Mouse (Mus musculus) stomach, embryonic 16.5 days (tissue): ENCODE data around the gene Dis3. TPM values are rescaled to one million over a fixed set of nuclear protein-coding genes. Genes with fewer than 3 reads are reported as not detected.

Experiments used
- ATAC-seq: fragments of 200-750 bp; cut with Nextera tagmentation; 2 replicates; pipeline ENCODE4 v1.8.0; 2017; ENCODE audit warnings: moderate number of reproducible peaks, moderate TSS enrichment; ENCODE audit not compliant: insufficient read depth, low FRiP score
- H3K27ac ChIP-seq: fragments of 300-500 bp; sonication (generic); 2 replicates; pipeline ENCODE4 v1.5.1; 2014; ENCODE audit warnings: low read length
- H3K27me3 ChIP-seq: fragments of 300-500 bp; sonication (generic); 2 replicates; pipeline ENCODE4 v1.6.1; 2014; ENCODE audit warnings: low read length, control low read depth, mixed read lengths; ENCODE audit not compliant: control insufficient read depth, insufficient read depth
- H3K36me3 ChIP-seq: fragments of 300-500 bp; sonication (generic); 2 replicates; pipeline ENCODE4 v1.6.1; 2014; ENCODE audit warnings: low read length; ENCODE audit not compliant: control insufficient read depth, insufficient read depth
- H3K4me1 ChIP-seq: fragments of 300-500 bp; sonication (generic); 2 replicates; pipeline ENCODE4 v1.6.1; 2014; ENCODE audit warnings: low read length, control low read depth, mixed read lengths; ENCODE audit not compliant: control insufficient read depth, insufficient read depth
- H3K4me2 ChIP-seq: fragments of 300-500 bp; sonication (generic); 2 replicates; pipeline ENCODE4 v1.6.1; 2014; ENCODE audit warnings: low read depth, low read length, mixed read lengths
- H3K4me3 ChIP-seq: fragments of 300-500 bp; sonication (generic); replicated peaks from 2 replicates; pipeline ENCODE4 v1.5.1; 2014; ENCODE audit warnings: mild to moderate bottlenecking, low read length
- H3K9ac ChIP-seq: fragments of 300-500 bp; sonication (generic); 2 replicates; pipeline ENCODE4 v1.6.1; 2014; ENCODE audit warnings: low read length
- H3K9me3 ChIP-seq: fragments of 300-500 bp; sonication (generic); replicated peaks from 2 replicates; pipeline ENCODE4 v1.6.1; 2016; ENCODE audit warnings: low read length, control low read depth; ENCODE audit not compliant: control insufficient read depth
- WGBS: fragments of 180-500 bp; shearing (Covaris S2); extraction: QIAGEN DNeasy Blood & Tissue Kit; methylation state at CpG from one replicate; pipeline ENCODE4 v1.1.7; 2014; 5-methylcytosine and 5-hydroxymethylcytosine counted together
- polyA plus RNA-seq: library from polyadenylated mRNA; unstranded; fragments of >200 nt; fragmentation: Nextera tagmentation; extraction: Ambion mirVana; gene quantifications from 2 replicates; pipeline ENCODE4 v1.2.1, GENCODE M21; 2015

Dis3 gene
- polyA plus RNA-seq, result 22.7 and 24.7 TPM in 2 replicates

GRCm38 (mm10) chr14:99099267-99099966 is at the start of gene Dis3, which contains the start of gene Pibf1:
Dis3 (minus strand) TSS chr14:99099770.
Pibf1 (plus strand) TSS chr14:99099424.
- Histone ChIP-seq H3K4me3 (peak within 1 kb of the TSS; percentile 98), H3K4me1 (peaks cover 8% of the 10 kb centered on the region), H3K27me3 (no peaks in the 10 kb centered on the region), H3K9me3 (no peaks in the 10 kb centered on the region), H3K27ac (peak within 1 kb of the TSS; percentile 72), H3K9ac (peak within 1 kb of the TSS; percentile 93), H3K36me3 (0 out of 2 replicates have a peak, but pooled peaks cover 5% of the 10 kb centered on the region), H3K4me2 (peak within 1 kb of the TSS; percentile 90)
- 1% methylated on average over 73 of the region's 73 CpGs for WGBS
- peak; percentile 100 for ATAC-seq

- Histone ChIP-seq H3K27ac (no peak overlapping the region), H3K9ac (no peak overlapping the region), H3K4me3 (no peak overlapping the region), H3K4me2 (no peak overlapping the region), H3K9me3 (no peaks in the 10 kb centered on the region), H3K36me3 (no peaks in the 10 kb centered on the region), H3K27me3 (no peaks in the 10 kb centered on the region), H3K4me1 (no peaks in the 10 kb centered on the region)
- WGBS, result 68% methylated on average over 1 of the region's 1 CpGs
- no peak for ATAC-seq
Measured at GRCm38 (mm10) chr14:99146841-99147240, 47.3 kb upstream of the Dis3 start.

GRCm38 (mm10) chr14:99141786-99142633 is 42.4 kb upstream of the Dis3 start:
- WGBS, result 21% methylated on average over 15 of the region's 15 CpGs
- Histone ChIP-seq H3K4me1 (no peaks in the 10 kb centered on the region), H3K27ac (no peak overlapping the region), H3K27me3 (no peaks in the 10 kb centered on the region), H3K4me3 (no peak overlapping the region), H3K9me3 (no peaks in the 10 kb centered on the region), H3K9ac (peak overlapping the region; percentile 31; the same call in 1 of the 2 replicates), H3K36me3 (no peaks in the 10 kb centered on the region; the same call in 1 of the 2 replicates), H3K4me2 (no peak overlapping the region)
- peak; percentile 79; the same call in 1 of the 2 replicates for ATAC-seq

GRCm38 (mm10) chr14:99140036-99140435 is 40.5 kb upstream of the Dis3 start:
- Histone ChIP-seq H3K4me3 (no peak overlapping the region), H3K4me1 (no peaks in the 10 kb centered on the region), H3K27ac (no peak overlapping the region), H3K9me3 (no peaks in the 10 kb centered on the region), H3K36me3 (no peaks in the 10 kb centered on the region; the same call in 1 of the 2 replicates), H3K27me3 (no peaks in the 10 kb centered on the region), H3K4me2 (no peak overlapping the region), H3K9ac (no peak overlapping the region)
- no peak for ATAC-seq
- WGBS, result 90% methylated on average over 2 of the region's 2 CpGs

- Histone ChIP-seq H3K4me2 (no peak overlapping the region), H3K4me1 (no peaks in the 10 kb centered on the region), H3K4me3 (no peak overlapping the region), H3K9ac (no peak overlapping the region), H3K27ac (no peak overlapping the region), H3K27me3 (no peaks in the 10 kb centered on the region), H3K9me3 (no peaks in the 10 kb centered on the region), H3K36me3 (no peaks in the 10 kb centered on the region; the same call in 1 of the 2 replicates)
- no peak for ATAC-seq
- 96% methylated on average over 16 of the region's 16 CpGs for WGBS
Measured at GRCm38 (mm10) chr14:99136297-99136696, 36.7 kb upstream of the Dis3 start.

GRCm38 (mm10) chr14:99135761-99136160 is 36.2 kb upstream of the Dis3 start:
- ATAC-seq, result no peak
- no peak overlapping the region for H3K27ac ChIP-seq
- no peaks in the 10 kb centered on the region for H3K27me3 ChIP-seq
- WGBS, result 82% methylated on average over 9 of the region's 9 CpGs
- no peaks in the 10 kb centered on the region for H3K9me3 ChIP-seq
- H3K36me3 ChIP-seq, result no peaks in the 10 kb centered on the region
- no peak overlapping the region for H3K4me3 ChIP-seq
- H3K9ac ChIP-seq, result no peak overlapping the region
- no peaks in the 10 kb centered on the region for H3K4me1 ChIP-seq
- no peak overlapping the region for H3K4me2 ChIP-seq

GRCm38 (mm10) chr14:99134048-99134447 is 34.5 kb upstream of the Dis3 start:
- WGBS, result 85% methylated on average over 2 of the region's 2 CpGs
- Histone ChIP-seq H3K36me3 (no peaks in the 10 kb centered on the region), H3K4me1 (no peaks in the 10 kb centered on the region), H3K4me3 (no peak overlapping the region), H3K4me2 (no peak overlapping the region), H3K9me3 (no peaks in the 10 kb centered on the region), H3K27ac (no peak overlapping the region), H3K9ac (no peak overlapping the region), H3K27me3 (no peaks in the 10 kb centered on the region)
- ATAC-seq, result no peak

- no peaks in the 10 kb centered on the region for H3K36me3 ChIP-seq
- H3K4me2 ChIP-seq, result no peak overlapping the region
- ATAC-seq, result no peak
- 78% methylated on average over 2 of the region's 2 CpGs for WGBS
- H3K9me3 ChIP-seq, result no peaks in the 10 kb centered on the region
- H3K27ac ChIP-seq, result no peak overlapping the region
- H3K27me3 ChIP-seq, result no peaks in the 10 kb centered on the region
- no peak overlapping the region for H3K9ac ChIP-seq
- no peaks in the 10 kb centered on the region for H3K4me1 ChIP-seq
- no peak overlapping the region for H3K4me3 ChIP-seq
Measured at GRCm38 (mm10) chr14:99129050-99129449, 29.5 kb upstream of the Dis3 start.

- 62% methylated on average over 1 of the region's 1 CpGs for WGBS
Measured at GRCm38 (mm10) chr14:99127509-99127908, 27.9 kb upstream of the Dis3 start.

More at GRCm38 (mm10) chr14:99127509-99127908, 27.9 kb upstream of the Dis3 start:
- H3K36me3 ChIP-seq, result no peaks in the 10 kb centered on the region
- no peak for ATAC-seq
- H3K4me1 ChIP-seq, result no peaks in the 10 kb centered on the region
- H3K9ac ChIP-seq, result no peak overlapping the region
- H3K27me3 ChIP-seq, result no peaks in the 10 kb centered on the region
- H3K9me3 ChIP-seq, result no peaks in the 10 kb centered on the region
- no peak overlapping the region for H3K4me2 ChIP-seq
- no peak overlapping the region for H3K4me3 ChIP-seq
- no peak overlapping the region for H3K27ac ChIP-seq
